Mouse (Mus musculus) hindbrain, embryonic 15.5 days (tissue): Measurements from ENCODE around the gene B4gat1. TPM values are rescaled to one million over a fixed set of nuclear protein-coding genes. Genes with fewer than 3 reads are reported as not detected.
A peak's percentile ranks its signal among the peaks of the same experiment; 100 is the strongest.
"Not testable (repeated sequence)": the region's sequence is repeated elsewhere in the genome, so short reads cannot be mapped to it uniquely, and the experiment has no call there.

ENCODE experiments used
- ATAC-seq: fragments of 200-750 bp; cut with Nextera tagmentation; 2 replicates; pipeline ENCODE4 v1.8.0; 2017; ENCODE audit warnings: low read depth, moderate number of reproducible peaks, moderate TSS enrichment; ENCODE audit not compliant: low FRiP score
- H3K27ac ChIP-seq: fragments of 300-500 bp; sonication (generic); replicated peaks from 2 replicates; pipeline ENCODE4 v1.5.1; 2015; ENCODE audit warnings: mild to moderate bottlenecking, inconsistent platforms
- H3K27me3 ChIP-seq: fragments of 300-500 bp; sonication (generic); 2 replicates; pipeline ENCODE4 v1.6.1; 2015; ENCODE audit warnings: control low read depth, inconsistent platforms
- H3K36me3 ChIP-seq: fragments of 300-500 bp; sonication (generic); 2 replicates; pipeline ENCODE4 v1.6.1; 2015; ENCODE audit warnings: control low read depth, inconsistent platforms
- H3K4me1 ChIP-seq: fragments of 300-500 bp; sonication (generic); replicated peaks from 2 replicates; pipeline ENCODE4 v1.6.1; 2015; ENCODE audit warnings: control low read depth, inconsistent platforms
- H3K4me2 ChIP-seq: fragments of 300-500 bp; sonication (generic); 2 replicates; pipeline ENCODE4 v1.6.1; 2015; ENCODE audit warnings: moderate library complexity, mild to moderate bottlenecking, inconsistent platforms
- H3K4me3 ChIP-seq: fragments of 300-500 bp; sonication (generic); 2 replicates; pipeline ENCODE4 v1.5.1; 2015; ENCODE audit warnings: mild to moderate bottlenecking, inconsistent platforms
- H3K9ac ChIP-seq: fragments of 300-500 bp; sonication (generic); 2 replicates; pipeline ENCODE4 v1.6.1; 2015; ENCODE audit warnings: inconsistent platforms
- H3K9me3 ChIP-seq: fragments of 300-500 bp; sonication (generic); 2 replicates; pipeline ENCODE4 v1.6.1; 2016; ENCODE audit warnings: control low read depth, inconsistent platforms
- WGBS: fragments of 180-500 bp; shearing (Covaris S2); methylation state at CpG from one replicate; pipeline ENCODE4 v1.1.7; 2015; 5-methylcytosine and 5-hydroxymethylcytosine counted together
- polyA plus RNA-seq: library from polyadenylated mRNA; unstranded; fragments of >200 nt; fragmentation: Nextera tagmentation; extraction: Ambion mirVana; gene quantifications from 2 replicates; pipeline ENCODE4 v1.2.1, GENCODE M21; 2015

Gene B4gat1
- polyA plus RNA-seq, 1 experiment from 2014 or later, result 93.1 TPM

DNA sequence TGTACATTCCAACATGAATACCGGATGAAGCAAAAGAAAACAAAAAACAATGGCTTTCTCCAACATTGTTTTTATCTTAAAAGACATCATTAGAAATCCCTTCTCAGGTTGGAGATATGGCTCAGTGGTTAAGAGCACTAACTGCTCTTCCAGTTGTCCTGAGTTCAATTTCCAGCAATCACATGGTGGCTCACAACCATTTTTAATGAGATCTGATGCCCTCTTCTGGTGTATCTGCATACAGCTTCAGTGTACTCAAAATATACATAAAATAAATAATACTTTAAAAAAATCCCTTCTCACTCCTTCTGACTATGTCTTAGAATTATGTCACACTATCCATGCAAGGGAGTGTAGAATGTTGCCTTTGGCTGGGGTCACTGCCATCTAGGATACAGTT lies 40.7 kb downstream of the B4gat1 start:
- Histone ChIP-seq H3K36me3 (peaks cover 7% of the 10 kb centered on the region; the same call in 1 of the 2 replicates), H3K4me1 (peaks cover 8% of the 10 kb centered on the region; the same call in 1 of the 2 replicates), H3K9me3 (no peaks in the 10 kb centered on the region), H3K4me3 (no peak overlapping the region), H3K27ac (no peak overlapping the region), H3K4me2 (no peak overlapping the region), H3K9ac (no peak overlapping the region), H3K27me3 (peaks cover 48% of the 10 kb centered on the region)
- 91% methylated on average over 1 of the region's 1 CpGs for WGBS
- ATAC-seq, result no peak

DNA sequence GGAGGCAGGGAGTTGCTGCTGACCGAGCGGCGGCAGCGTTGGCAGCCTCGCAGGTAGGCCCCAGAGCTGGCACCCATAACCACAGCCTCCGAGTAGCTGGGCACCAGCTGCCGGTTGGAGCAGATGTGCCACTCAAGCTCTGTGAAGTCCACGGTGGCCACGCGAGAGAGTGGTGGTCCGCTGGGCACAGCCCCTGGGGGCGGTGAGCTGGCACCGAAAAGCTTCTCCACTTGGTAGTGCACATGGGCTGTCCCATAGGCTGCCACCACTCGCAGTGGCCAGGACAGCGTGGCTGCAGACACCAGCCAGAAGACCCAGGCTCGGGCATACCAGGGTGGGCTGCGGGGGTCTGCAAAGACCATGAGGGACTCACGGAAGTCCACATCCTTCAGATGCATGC lies 43.4 kb downstream of the B4gat1 start:
- WGBS, result 61% methylated on average over 18 of the region's 18 CpGs
- H3K27me3 ChIP-seq, result peaks cover 55% of the 10 kb centered on the region

GRCm38 (mm10) chr19:5082596-5082995 lies 44.0 kb downstream of the B4gat1 start:
- WGBS, result 72% methylated on average over 24 of the region's 24 CpGs
- peaks cover 20% of the 10 kb centered on the region for H3K4me1 ChIP-seq
- ATAC-seq, result no peak
- H3K9me3 ChIP-seq, result no peaks in the 10 kb centered on the region
- H3K4me3 ChIP-seq, result no peak overlapping the region
- H3K9ac ChIP-seq, result no peak overlapping the region
- no peak overlapping the region for H3K4me2 ChIP-seq
- H3K27me3 ChIP-seq, result peaks cover 55% of the 10 kb centered on the region
- no peak overlapping the region for H3K27ac ChIP-seq
- H3K36me3 ChIP-seq, result peaks cover 7% of the 10 kb centered on the region; the same call in 1 of the 2 replicates

More for the DNA sequence above, 43.4 kb downstream of the B4gat1 start:
- no peak for ATAC-seq
- peaks cover 7% of the 10 kb centered on the region; the same call in 1 of the 2 replicates for H3K36me3 ChIP-seq
- H3K9me3 ChIP-seq, result no peaks in the 10 kb centered on the region
- H3K4me3 ChIP-seq, result no peak overlapping the region
- no peak overlapping the region for H3K27ac ChIP-seq
- peaks cover 14% of the 10 kb centered on the region for H3K4me1 ChIP-seq
- no peak overlapping the region for H3K4me2 ChIP-seq
- H3K9ac ChIP-seq, result no peak overlapping the region

- Histone ChIP-seq H3K9ac (peak overlapping the region; percentile 88), H3K4me2 (peak overlapping the region; percentile 75), H3K27me3 (peaks cover 52% of the 10 kb centered on the region), H3K4me1 (peaks cover 28% of the 10 kb centered on the region), H3K4me3 (peak overlapping the region; percentile 70), H3K9me3 (no peaks in the 10 kb centered on the region), H3K36me3 (peaks cover 7% of the 10 kb centered on the region; the same call in 1 of the 2 replicates), H3K27ac (peak overlapping the region; percentile 10; the same call in 1 of the 2 replicates)
- WGBS, result 60% methylated on average over 3 of the region's 3 CpGs
- no peak for ATAC-seq
Measured at GRCm38 (mm10) chr19:5083961-5084833, 45.6 kb downstream of the B4gat1 start.

DNA sequence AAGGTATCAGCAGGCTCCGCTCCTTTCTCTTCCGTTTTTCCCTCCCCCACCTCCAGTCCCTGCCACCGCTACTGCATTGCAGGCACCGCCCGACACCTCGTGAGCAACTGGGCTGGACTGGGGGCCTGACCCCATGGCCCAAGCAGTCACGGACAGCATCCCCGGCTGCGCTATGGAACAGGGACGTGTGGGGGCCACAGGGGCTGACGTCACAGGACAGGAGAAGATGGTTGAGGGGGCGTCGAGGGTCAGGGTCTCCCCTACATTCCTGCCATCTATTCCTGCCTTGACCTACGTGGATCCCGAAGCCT lies 46.2 kb downstream of the B4gat1 start:
- H3K4me3 ChIP-seq, result peak overlapping the region; percentile 70
- 5% methylated on average over 15 of the region's 15 CpGs for WGBS
- 0 out of 2 replicates have a peak overlapping the region, but pooled peaks have one; percentile 10 for H3K27ac ChIP-seq

GRCm38 (mm10) chr19:5085145-5085863 lies 46.7 kb downstream of the B4gat1 start, which contains the start of gene Tmem151a:
Tmem151a (minus strand) TSS chr19:5085531.
- Histone ChIP-seq H3K27me3 (peaks cover 50% of the 10 kb centered on the region), H3K4me2 (peak within 1 kb of the TSS; percentile 75), H3K36me3 (peaks cover 9% of the 10 kb centered on the region), H3K27ac (peak within 1 kb of the TSS; percentile 60), H3K4me1 (peaks cover 34% of the 10 kb centered on the region), H3K9me3 (no peaks in the 10 kb centered on the region), H3K9ac (peak within 1 kb of the TSS; percentile 88), H3K4me3 (peak within 1 kb of the TSS; percentile 70)
- under 1% methylated on average over 69 of the region's 69 CpGs for WGBS
- no peak for ATAC-seq

More for the DNA sequence above, 46.2 kb downstream of the B4gat1 start:
- no peaks in the 10 kb centered on the region for H3K9me3 ChIP-seq
- H3K36me3 ChIP-seq, result peaks cover 7% of the 10 kb centered on the region; the same call in 1 of the 2 replicates
- peak overlapping the region; percentile 75 for H3K4me2 ChIP-seq
- H3K9ac ChIP-seq, result peak overlapping the region; percentile 88
- H3K4me1 ChIP-seq, result peaks cover 34% of the 10 kb centered on the region
- H3K27me3 ChIP-seq, result peaks cover 52% of the 10 kb centered on the region
- no peak for ATAC-seq

- not testable (repeated sequence) for H3K9ac ChIP-seq, H3K4me3 ChIP-seq, H3K4me2 ChIP-seq, H3K27ac ChIP-seq, H3K9me3 ChIP-seq, ATAC-seq
- H3K36me3 ChIP-seq, result peaks cover 12% of the 10 kb centered on the region
- 57% methylated on average over 4 of the region's 4 CpGs for WGBS
- H3K4me1 ChIP-seq, result peaks cover 34% of the 10 kb centered on the region
- peaks cover 38% of the 10 kb centered on the region for H3K27me3 ChIP-seq
Measured at GRCm38 (mm10) chr19:5086533-5086932, 47.9 kb downstream of the B4gat1 start.

DNA sequence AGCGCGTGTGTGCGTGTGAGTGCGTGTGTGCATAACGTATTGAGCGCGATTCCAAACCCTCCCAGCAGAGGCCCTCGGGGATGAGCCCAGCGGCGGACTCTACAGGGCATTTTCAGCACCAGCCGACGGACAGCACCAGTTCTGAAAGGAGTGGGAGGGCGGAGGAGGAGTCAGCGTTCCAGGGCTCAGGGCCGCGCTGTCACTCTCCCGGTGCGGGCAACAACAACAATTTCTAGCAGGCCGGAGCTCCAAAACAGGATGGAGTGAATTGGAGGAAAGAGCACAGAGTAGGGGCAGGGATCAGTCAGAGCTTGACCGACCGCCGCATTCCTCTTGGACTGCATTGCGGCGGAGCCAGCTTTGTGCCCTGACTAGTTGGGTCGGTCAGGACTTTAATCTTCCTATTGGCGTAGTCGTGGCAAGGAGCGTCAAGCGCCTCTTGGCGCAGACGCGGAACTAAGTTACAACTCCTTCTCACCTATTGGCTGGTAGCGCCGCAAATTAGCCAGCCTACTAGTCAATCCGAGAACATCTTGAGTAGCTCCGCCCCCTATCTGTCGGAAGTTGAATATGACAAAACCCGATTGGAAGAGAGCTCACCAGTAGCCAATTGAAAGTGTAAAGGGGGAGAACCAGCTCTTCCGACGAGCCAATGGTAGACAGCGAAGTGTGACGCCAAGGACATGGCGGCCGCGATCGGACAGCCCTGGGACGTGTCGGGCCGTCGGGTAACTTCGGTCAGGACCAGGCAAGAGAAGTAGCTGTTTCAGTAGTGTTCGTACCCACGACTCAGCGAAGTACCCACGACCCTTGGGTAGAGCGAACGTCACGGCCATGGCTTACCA lies 49.5 kb downstream of the B4gat1 start, which contains the start of gene Yif1a:
Yif1a (plus strand) TSS at position 655 of the 845 bp plus-strand sequence.
- WGBS, result under 1% methylated on average over 58 of the region's 58 CpGs
- Histone ChIP-seq H3K27me3 (peaks cover 22% of the 10 kb centered on the region), H3K4me1 (peaks cover 36% of the 10 kb centered on the region), H3K9me3 (no peaks in the 10 kb centered on the region), H3K27ac (peak within 1 kb of the TSS; percentile 85), H3K4me3 (peak within 1 kb of the TSS; percentile 87), H3K9ac (peak within 1 kb of the TSS; percentile 87), H3K4me2 (peak within 1 kb of the TSS; percentile 89), H3K36me3 (peaks cover 23% of the 10 kb centered on the region; the same call in 1 of the 2 replicates)
- peak; percentile 92 for ATAC-seq

DNA sequence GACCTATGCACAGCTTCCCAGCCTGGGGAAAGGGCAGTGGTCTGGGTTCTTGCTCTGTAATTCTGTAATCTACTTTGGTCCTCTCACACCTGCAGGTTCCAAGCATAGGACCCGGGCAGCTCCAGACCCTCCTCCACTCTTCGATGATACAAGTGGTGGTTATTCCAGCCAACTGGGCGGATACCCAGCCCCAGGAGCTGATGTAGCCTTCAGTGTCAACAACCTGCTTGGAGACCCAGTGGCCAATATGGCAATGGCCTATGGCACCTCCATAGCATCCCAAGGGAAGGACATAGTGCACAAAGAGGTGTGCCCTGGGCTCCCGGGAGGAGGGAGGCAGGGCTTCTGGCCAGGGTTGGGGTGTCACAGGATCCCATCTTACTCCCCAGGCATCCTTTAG lies 50.7 kb downstream of the B4gat1 start:
- no peak for ATAC-seq
- Histone ChIP-seq H3K4me1 (peaks cover 40% of the 10 kb centered on the region), H3K4me2 (peak overlapping the region; percentile 89), H3K36me3 (peaks cover 30% of the 10 kb centered on the region), H3K27ac (no peak overlapping the region), H3K27me3 (peaks cover 11% of the 10 kb centered on the region), H3K9me3 (no peaks in the 10 kb centered on the region), H3K9ac (peak overlapping the region; percentile 87), H3K4me3 (peak overlapping the region; percentile 87)
- 92% methylated on average over 4 of the region's 4 CpGs for WGBS
